Mouse (Mus musculus): Measurements from ENCODE around the gene Dleu7. TPM values are rescaled to one million over a fixed set of nuclear protein-coding genes. Genes with fewer than 3 reads are reported as not detected.
A peak's percentile ranks its signal among the peaks of the same experiment; 100 is the strongest.

Dleu7 gene
- total and polyA plus RNA-seq, 2 experiments from 2014 or later = 19.6 to 30.1 TPM

DNA sequence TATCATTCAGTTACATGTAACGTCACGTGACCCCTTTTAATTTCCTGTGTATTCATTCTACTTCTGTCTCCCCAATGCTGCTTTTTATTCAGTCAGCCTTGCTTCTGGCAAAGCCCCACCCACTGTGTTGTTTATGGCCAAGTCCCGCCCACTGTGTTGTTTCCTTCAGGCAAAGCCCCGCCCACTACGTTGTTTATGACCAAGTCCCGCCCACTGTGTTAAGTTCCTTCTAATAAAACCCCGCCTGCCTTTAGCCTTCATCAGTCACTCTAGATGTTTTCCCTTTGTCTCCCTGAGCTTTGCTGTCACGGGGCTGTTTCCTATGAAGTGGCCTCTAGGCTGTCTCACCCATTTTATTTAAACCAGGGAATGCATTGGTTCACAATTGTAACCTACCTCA is 38.5 kb downstream of the Dleu7 start:
- Histone ChIP-seq H3K9ac (no peak overlapping the region), H3K27me3 (ENCODE audit: insufficient read depth, low read length) (no peaks in the 10 kb centered on the region), H3K4me1 (ENCODE audit: insufficient read depth) (no peaks in the 10 kb centered on the region), H3K36me3 (ENCODE audit: insufficient read depth) (no peaks in the 10 kb centered on the region), H3K9me3 (ENCODE audit: low read length) (no peaks in the 10 kb centered on the region), H3K4me2 (ENCODE audit: low read depth) (no peak overlapping the region), H3K27ac (ENCODE audit: low read depth, low read length) (no peak overlapping the region), H3K4me3 (ENCODE audit: low read depth, low read length) (no peak overlapping the region)
- TF ChIP-seq CTCF (IDR thresholded peaks at IDR 0.05; ENCODE audit: low read depth) = no peak
- ATAC-seq = no peak; the same call in 1 of the 2 replicates
- no peak for DNase-seq
- 57% methylated on average over 8 of the region's 8 CpGs for WGBS

DNA sequence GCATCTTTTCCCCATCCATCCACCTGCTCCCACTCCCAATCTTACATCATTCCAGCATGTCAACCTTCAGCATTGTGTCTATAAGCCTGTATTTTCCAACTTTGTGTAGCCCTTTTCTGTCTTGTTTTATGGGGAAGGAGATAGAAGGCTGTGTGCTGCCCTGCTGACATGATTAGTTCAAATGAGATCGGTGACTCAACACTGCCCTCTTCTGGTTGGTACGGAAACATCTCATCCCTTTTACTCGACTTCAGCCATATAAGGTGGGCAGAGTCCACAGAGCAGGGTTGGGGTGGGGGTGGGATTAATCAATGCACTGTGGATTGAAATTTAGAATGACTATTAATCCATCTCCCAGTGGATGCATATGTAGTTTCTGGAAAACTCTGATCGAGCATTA is 40.8 kb downstream of the Dleu7 start:
- Histone ChIP-seq H3K27ac (ENCODE audit: low read depth, low read length) (no peak overlapping the region), H3K4me3 (ENCODE audit: low read depth, low read length) (no peak overlapping the region), H3K9me3 (ENCODE audit: low read length) (no peaks in the 10 kb centered on the region), H3K9ac (no peak overlapping the region), H3K4me2 (ENCODE audit: low read depth) (no peak overlapping the region), H3K4me1 (ENCODE audit: insufficient read depth) (no peaks in the 10 kb centered on the region), H3K27me3 (ENCODE audit: insufficient read depth, low read length) (no peaks in the 10 kb centered on the region), H3K36me3 (ENCODE audit: insufficient read depth) (no peaks in the 10 kb centered on the region)
- ATAC-seq (peak; percentile 88), DNase-seq (peak; percentile 90)
- TF ChIP-seq CTCF (IDR thresholded peaks at IDR 0.05; ENCODE audit: low read depth) = peak; percentile 88
- 8% methylated on average over 4 of the region's 4 CpGs for WGBS

DNA sequence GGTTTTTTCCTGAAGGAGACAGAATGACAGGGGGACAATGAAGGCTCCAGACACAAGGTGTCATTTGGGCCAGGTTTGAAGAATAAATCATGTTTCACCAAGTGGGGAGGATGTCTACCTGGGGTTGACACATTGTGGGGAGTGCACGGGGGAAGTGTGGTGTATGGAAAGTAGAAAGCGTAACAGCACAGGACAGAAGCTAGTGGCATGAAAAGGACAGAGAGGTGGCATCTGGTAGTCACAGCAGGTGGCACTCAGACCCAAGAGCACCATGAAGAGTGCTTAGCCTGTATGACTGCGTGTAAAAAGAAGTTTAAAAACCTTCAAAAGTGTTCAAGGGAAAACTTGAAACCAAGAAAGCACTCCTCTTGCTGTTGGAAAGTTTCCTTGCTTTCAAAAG is 42.8 kb downstream of the Dleu7 start:
- H3K9me3 ChIP-seq (ENCODE audit: low read length) = no peaks in the 10 kb centered on the region
- 65% methylated on average over 3 of the region's 3 CpGs for WGBS
- H3K9ac ChIP-seq = no peak overlapping the region
- no peak overlapping the region for H3K4me3 ChIP-seq (ENCODE audit: low read depth, low read length)
- ATAC-seq (no peak), DNase-seq (no peak)
- no peak overlapping the region for H3K27ac ChIP-seq (ENCODE audit: low read depth, low read length)
- TF ChIP-seq CTCF (IDR thresholded peaks at IDR 0.05; ENCODE audit: low read depth) = no peak
- H3K27me3 ChIP-seq (ENCODE audit: insufficient read depth, low read length) = no peaks in the 10 kb centered on the region
- no peak overlapping the region for H3K4me2 ChIP-seq (ENCODE audit: low read depth)
- H3K4me1 ChIP-seq (ENCODE audit: insufficient read depth) = no peaks in the 10 kb centered on the region
- H3K36me3 ChIP-seq (ENCODE audit: insufficient read depth) = no peaks in the 10 kb centered on the region

DNA sequence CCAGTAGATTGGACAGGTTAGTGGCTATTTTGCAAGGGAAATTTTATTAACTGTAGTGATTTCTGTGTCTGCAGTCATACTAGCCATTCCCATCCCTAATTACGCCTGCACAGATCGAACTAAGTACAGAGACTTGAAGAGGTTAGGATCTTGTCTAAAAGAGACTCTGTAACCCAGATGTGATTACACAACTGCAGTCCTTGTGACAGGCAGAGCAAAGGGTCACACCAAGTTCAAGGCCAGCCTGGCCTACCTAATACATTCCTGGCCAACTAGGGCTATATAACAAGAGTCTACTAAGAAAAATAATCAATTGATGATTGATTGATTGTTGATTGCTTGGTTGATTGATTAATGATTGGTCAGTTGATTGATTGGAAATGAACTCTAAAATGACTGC is 43.6 kb downstream of the Dleu7 start:
- Histone ChIP-seq H3K4me1 (ENCODE audit: insufficient read depth) (no peaks in the 10 kb centered on the region), H3K4me3 (ENCODE audit: low read depth, low read length) (no peak overlapping the region), H3K36me3 (ENCODE audit: insufficient read depth) (no peaks in the 10 kb centered on the region), H3K27ac (ENCODE audit: low read depth, low read length) (no peak overlapping the region), H3K9me3 (ENCODE audit: low read length) (no peaks in the 10 kb centered on the region), H3K27me3 (ENCODE audit: insufficient read depth, low read length) (no peaks in the 10 kb centered on the region), H3K4me2 (ENCODE audit: low read depth) (no peak overlapping the region), H3K9ac (no peak overlapping the region)
- ATAC-seq = no peak
- 94% methylated on average over 2 of the region's 2 CpGs for WGBS
- DNase-seq = no peak
- TF ChIP-seq CTCF (IDR thresholded peaks at IDR 0.05; ENCODE audit: low read depth) = no peak

DNA sequence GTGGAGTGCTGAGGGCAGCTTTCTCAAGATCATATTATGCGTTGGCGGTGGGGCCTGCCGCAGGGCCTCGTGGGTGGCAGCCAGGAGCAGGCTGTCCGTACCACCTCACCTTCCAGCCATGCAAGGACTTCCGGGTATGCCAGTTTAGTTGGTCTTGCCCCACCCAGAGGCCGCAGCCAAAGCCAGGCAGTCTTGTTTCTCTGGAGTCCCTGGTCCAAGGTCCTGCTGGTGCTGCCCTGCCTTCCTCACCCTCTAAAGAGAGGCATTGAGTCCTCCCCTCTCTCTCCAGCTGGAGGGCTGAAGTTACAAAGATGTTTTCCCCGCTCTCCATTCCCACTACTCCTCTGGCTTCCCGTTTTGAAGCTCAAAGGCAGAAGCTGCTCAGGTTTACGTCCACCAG is 44.1 kb downstream of the Dleu7 start:
- ATAC-seq (no peak), DNase-seq (no peak)
- H3K36me3 ChIP-seq (ENCODE audit: insufficient read depth) = no peaks in the 10 kb centered on the region
- no peak overlapping the region for H3K9ac ChIP-seq
- no peak overlapping the region for H3K4me2 ChIP-seq (ENCODE audit: low read depth)
- H3K4me1 ChIP-seq (ENCODE audit: insufficient read depth) = no peaks in the 10 kb centered on the region
- TF ChIP-seq CTCF (IDR thresholded peaks at IDR 0.05; ENCODE audit: low read depth) = no peak
- 82% methylated on average over 10 of the region's 10 CpGs for WGBS
- no peaks in the 10 kb centered on the region for H3K27me3 ChIP-seq (ENCODE audit: insufficient read depth, low read length)
- H3K9me3 ChIP-seq (ENCODE audit: low read length) = no peaks in the 10 kb centered on the region
- no peak overlapping the region for H3K4me3 ChIP-seq (ENCODE audit: low read depth, low read length)
- H3K27ac ChIP-seq (ENCODE audit: low read depth, low read length) = no peak overlapping the region

DNA sequence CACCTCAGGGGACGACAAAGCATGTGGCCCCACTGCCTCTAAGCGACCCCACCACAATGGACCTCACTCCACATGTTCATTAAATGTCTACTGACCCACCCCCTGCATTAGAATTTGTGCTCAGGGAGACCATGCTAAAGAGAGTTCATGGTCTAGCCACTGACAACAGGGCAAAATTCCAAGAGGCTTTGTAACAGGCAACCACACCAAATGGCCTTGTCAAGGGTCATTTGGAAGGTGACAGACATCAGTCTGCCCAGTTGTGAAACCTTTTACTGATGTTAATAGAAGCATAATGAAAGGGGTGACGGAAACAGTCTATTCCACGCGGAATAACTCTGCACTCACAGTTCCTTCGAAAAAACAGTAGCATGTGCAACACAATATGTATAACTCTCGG is 44.5 kb downstream of the Dleu7 start:
- DNase-seq (no peak), ATAC-seq (no peak)
- H3K36me3 ChIP-seq (ENCODE audit: insufficient read depth) = no peaks in the 10 kb centered on the region
- TF ChIP-seq CTCF (IDR thresholded peaks at IDR 0.05; ENCODE audit: low read depth) = no peak
- H3K9me3 ChIP-seq (ENCODE audit: low read length) = no peaks in the 10 kb centered on the region
- H3K27me3 ChIP-seq (ENCODE audit: insufficient read depth, low read length) = no peaks in the 10 kb centered on the region
- H3K9ac ChIP-seq = no peak overlapping the region
- no peak overlapping the region for H3K4me3 ChIP-seq (ENCODE audit: low read depth, low read length)
- no peaks in the 10 kb centered on the region for H3K4me1 ChIP-seq (ENCODE audit: insufficient read depth)
- no peak overlapping the region for H3K4me2 ChIP-seq (ENCODE audit: low read depth)
- H3K27ac ChIP-seq (ENCODE audit: low read depth, low read length) = no peak overlapping the region
- WGBS = 67% methylated on average over 7 of the region's 7 CpGs

DNA sequence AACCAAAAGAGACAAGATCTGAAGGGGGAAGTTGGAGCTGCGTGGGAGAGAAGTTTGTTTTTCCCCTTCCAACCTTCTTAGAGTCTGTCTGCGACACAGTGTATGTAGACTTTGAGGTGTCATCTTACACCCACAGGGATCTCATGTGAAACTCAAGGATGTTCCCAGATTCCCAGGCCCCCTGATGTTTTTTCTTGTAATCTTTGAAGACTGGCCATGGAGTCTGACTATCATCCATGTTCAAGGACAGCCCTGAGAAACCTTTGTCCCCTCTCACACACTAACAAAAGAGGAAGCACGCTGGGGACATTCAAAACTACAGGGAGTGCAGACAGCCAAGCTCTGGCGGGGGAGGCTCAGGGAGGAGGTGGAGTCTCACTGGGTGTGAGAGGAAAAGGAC is 47.3 kb downstream of the Dleu7 start:
- Histone ChIP-seq H3K9ac (no peak overlapping the region), H3K27ac (ENCODE audit: low read depth, low read length) (no peak overlapping the region), H3K4me3 (ENCODE audit: low read depth, low read length) (no peak overlapping the region), H3K36me3 (ENCODE audit: insufficient read depth) (no peaks in the 10 kb centered on the region), H3K4me1 (ENCODE audit: insufficient read depth) (no peaks in the 10 kb centered on the region), H3K4me2 (ENCODE audit: low read depth) (no peak overlapping the region), H3K27me3 (ENCODE audit: insufficient read depth, low read length) (no peaks in the 10 kb centered on the region), H3K9me3 (ENCODE audit: low read length) (no peaks in the 10 kb centered on the region)
- ATAC-seq (no peak), DNase-seq (no peak)
- WGBS = 43% methylated on average over 4 of the region's 4 CpGs
- TF ChIP-seq CTCF (IDR thresholded peaks at IDR 0.05; ENCODE audit: low read depth) = no peak

DNA sequence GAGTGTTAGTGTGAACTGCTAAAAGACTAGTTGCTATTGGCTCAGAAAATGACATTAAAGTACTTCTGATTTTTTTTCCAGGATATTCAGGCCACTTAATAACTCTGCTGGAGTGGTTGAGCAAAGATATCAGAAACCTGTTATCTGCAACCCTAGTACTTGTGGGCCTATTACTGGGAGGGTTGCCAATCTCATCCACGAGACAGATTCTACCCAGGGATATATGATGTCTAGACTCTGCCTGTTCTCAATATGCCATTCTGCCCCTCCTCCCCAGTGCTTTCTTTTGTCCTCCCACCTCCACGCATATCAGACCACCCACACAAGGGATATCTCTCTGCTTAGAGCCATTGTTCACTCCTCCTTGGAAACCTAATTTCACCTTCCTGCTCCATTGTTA is 49.3 kb downstream of the Dleu7 start:
- Histone ChIP-seq H3K9ac (no peak overlapping the region), H3K4me1 (ENCODE audit: insufficient read depth) (no peaks in the 10 kb centered on the region), H3K9me3 (ENCODE audit: low read length) (no peaks in the 10 kb centered on the region), H3K36me3 (ENCODE audit: insufficient read depth) (no peaks in the 10 kb centered on the region), H3K27ac (ENCODE audit: low read depth, low read length) (no peak overlapping the region), H3K27me3 (ENCODE audit: insufficient read depth, low read length) (no peaks in the 10 kb centered on the region), H3K4me2 (ENCODE audit: low read depth) (no peak overlapping the region), H3K4me3 (ENCODE audit: low read depth, low read length) (no peak overlapping the region)
- ATAC-seq (no peak), DNase-seq (no peak)
- no peak for TF ChIP-seq CTCF (IDR thresholded peaks at IDR 0.05; ENCODE audit: low read depth)
- 65% methylated on average over 2 of the region's 2 CpGs for WGBS

All from forebrain, postnatal 0 days (tissue).